In the genomic region with DNA sequence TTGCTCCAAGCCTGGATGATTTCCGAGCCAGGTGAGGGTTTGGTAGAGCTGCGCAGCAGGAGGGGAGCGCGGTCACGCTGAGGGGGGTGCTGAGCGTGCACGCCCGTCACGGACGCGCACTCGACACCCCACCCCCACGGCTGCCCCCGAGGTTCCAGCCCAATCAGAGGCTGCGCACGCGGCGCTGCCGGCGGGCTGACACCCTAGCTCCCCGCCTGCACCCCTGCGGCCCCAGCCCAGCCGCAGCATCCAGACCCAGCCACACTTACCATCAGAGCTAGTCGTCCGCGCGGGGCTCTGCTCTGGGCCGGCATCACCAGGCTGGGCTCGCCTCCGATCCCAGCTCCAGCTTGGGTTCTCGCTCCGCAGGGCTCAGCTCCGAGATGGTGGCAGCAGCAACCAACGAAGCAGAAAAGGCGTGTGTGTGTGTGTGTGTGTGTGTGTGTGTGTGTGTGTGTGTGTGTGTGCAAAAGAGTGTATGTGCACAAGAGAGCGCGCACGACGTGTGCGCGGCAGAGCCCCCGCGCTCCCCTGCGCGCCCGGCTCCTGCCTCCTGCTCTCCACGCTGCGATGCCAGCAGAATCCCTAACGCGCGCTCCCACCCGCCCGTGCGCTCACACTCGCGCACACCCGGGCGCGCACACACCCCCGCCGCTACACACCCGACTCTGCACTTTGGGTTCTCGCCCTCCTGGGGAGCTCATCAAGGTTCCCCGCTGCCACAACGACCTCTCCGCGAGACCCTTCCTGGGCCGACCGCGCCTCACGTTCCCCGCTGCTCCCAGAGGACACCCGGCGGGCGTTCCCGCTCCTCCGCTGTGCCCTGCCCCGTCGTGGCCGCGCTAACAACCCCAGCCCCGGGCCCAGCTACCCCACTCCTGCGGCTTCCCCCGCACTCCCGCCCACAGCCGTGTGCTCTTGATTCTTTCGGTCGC, we compare ENCODE assay signal across 8 mouse cellular contexts. TPM values are rescaled to one million over a fixed set of nuclear protein-coding genes. Genes with fewer than 3 reads are reported as not detected.
DNase-seq lines count a peak whose midpoint lies in the region; ATAC-seq and TF ChIP-seq lines count a peak whose summit lies in the region.

A gene (minus strand): TSS at position 748 of the 935 bp plus-strand sequence.

- no peaks in the 10 kb centered on the region for H3K9me3 ChIP-seq in lung, postnatal 0 days (ENCODE audit: low read length)
- H3K9me3 ChIP-seq in hindbrain, embryonic 11.5 days (ENCODE audit: control insufficient read depth, low read length): no peaks in the 10 kb centered on the region
- H3K9me3 ChIP-seq in limb, embryonic 11.5 days (ENCODE audit: control insufficient read depth, low read length): no peaks in the 10 kb centered on the region

- no peak for ATAC-seq in lung, postnatal 0 days
- peak; percentile 64 for ATAC-seq in hindbrain, embryonic 11.5 days (ENCODE audit: low FRiP score)
- ATAC-seq in limb, embryonic 11.5 days (ENCODE audit: insufficient number of reproducible peaks, low FRiP score, low TSS enrichment, low read depth): no peak

- H3K4me1 ChIP-seq in lung, postnatal 0 days (ENCODE audit: insufficient read depth, low read depth, low read length): peaks cover 3% of the 10 kb centered on the region; the same call in 1 of the 2 replicates
- H3K4me1 ChIP-seq in hindbrain, embryonic 11.5 days (replicated peaks; ENCODE audit: control insufficient read depth, insufficient read depth, low read length): peaks cover 6% of the 10 kb centered on the region
- peaks cover 13% of the 10 kb centered on the region for H3K4me1 ChIP-seq in limb, embryonic 11.5 days (ENCODE audit: control insufficient read depth, insufficient read depth, low read length)

- no peak within 1 kb of the TSS for H3K27ac ChIP-seq in lung, postnatal 0 days (ENCODE audit: low read length)
- H3K27ac ChIP-seq in hindbrain, embryonic 11.5 days (ENCODE audit: low read depth, low read length): no peak within 1 kb of the TSS; the same call in 1 of the 2 replicates
- H3K27ac ChIP-seq in limb, embryonic 11.5 days (replicated peaks; ENCODE audit: low read depth, low read length): no peak within 1 kb of the TSS

- peak within 1 kb of the TSS; percentile 64 for H3K4me2 ChIP-seq in lung, postnatal 0 days (replicated peaks; ENCODE audit: low read depth, low read length)
- peak within 1 kb of the TSS; percentile 71 for H3K4me2 ChIP-seq in hindbrain, embryonic 11.5 days (replicated peaks; ENCODE audit: low read depth, low read length)
- peak within 1 kb of the TSS; percentile 92 for H3K4me2 ChIP-seq in limb, embryonic 11.5 days (ENCODE audit: low read depth, severe bottlenecking)

- TF ChIP-seq CTCF in lung, postnatal 0 days (IDR thresholded peaks at IDR 0.05): no peak

- peak within 1 kb of the TSS; percentile 34 for H3K4me3 ChIP-seq in lung, postnatal 0 days (ENCODE audit: low read depth, low read length)
- peak within 1 kb of the TSS; percentile 40 for H3K4me3 ChIP-seq in hindbrain, embryonic 11.5 days (ENCODE audit: low read depth, low read length)
- H3K4me3 ChIP-seq in limb, embryonic 11.5 days (ENCODE audit: low read depth, low read length): peak within 1 kb of the TSS; percentile 46

- no peak for DNase-seq in lung, postnatal 0 days (ENCODE audit: low spot score)
- DNase-seq in lung, postnatal 25 days (ENCODE audit: low spot score): no peak
- DNase-seq in embryo, embryonic 10 days (ENCODE audit: low spot score): peak; percentile 36
- peak; percentile 54 for DNase-seq in hindbrain, embryonic 11.5 days (ENCODE audit: low spot score)
- DNase-seq in limb, embryonic 11.5 days (ENCODE audit: low spot score): peak; percentile 53
- DNase-seq in right cerebral cortex, adult 2 months (ENCODE audit: low spot score in 2 of 2): peak; percentile 78 to 81
- no peak for DNase-seq in urinary bladder, adult 18-20 months (ENCODE audit: low spot score in 2 of 2)
- DNase-seq in thymus, postnatal 0 days (ENCODE audit: low spot score): no peak

- 2% methylated on average over 73 of the region's 88 CpGs for WGBS in lung, postnatal 0 days
- 1% methylated on average over 74 of the region's 88 CpGs for WGBS in hindbrain, embryonic 11.5 days
- WGBS in limb, embryonic 11.5 days: under 1% methylated on average over 76 of the region's 88 CpGs

- H3K9ac ChIP-seq in lung, postnatal 0 days (replicated peaks; ENCODE audit: low read depth): no peak within 1 kb of the TSS
- peak within 1 kb of the TSS; percentile 48 for H3K9ac ChIP-seq in hindbrain, embryonic 11.5 days (ENCODE audit: low read depth, low read length)
- H3K9ac ChIP-seq in limb, embryonic 11.5 days (ENCODE audit: low read length): peak within 1 kb of the TSS; percentile 34; the same call in 1 of the 2 replicates

- H3K27me3 ChIP-seq in lung, postnatal 0 days (replicated peaks; ENCODE audit: insufficient read depth, low read length): peaks cover 34% of the 10 kb centered on the region
- peaks cover 45% of the 10 kb centered on the region for H3K27me3 ChIP-seq in hindbrain, embryonic 11.5 days (ENCODE audit: control insufficient read depth, insufficient read depth, low read length)
- peaks cover 60% of the 10 kb centered on the region for H3K27me3 ChIP-seq in limb, embryonic 11.5 days (ENCODE audit: control insufficient read depth, insufficient read depth, low read length)

- no peaks in the 10 kb centered on the region for H3K36me3 ChIP-seq in lung, postnatal 0 days (ENCODE audit: insufficient read depth, low read length)
- H3K36me3 ChIP-seq in hindbrain, embryonic 11.5 days (ENCODE audit: control insufficient read depth, insufficient read depth, low read length): no peaks in the 10 kb centered on the region
- no peaks in the 10 kb centered on the region for H3K36me3 ChIP-seq in limb, embryonic 11.5 days (ENCODE audit: control insufficient read depth, insufficient read depth, low read length)

- no peak for TF ChIP-seq EP300 in lung, postnatal 0 days (IDR thresholded peaks at IDR 0.05)

RNA-seq across cellular contexts. Expression of the gene that starts here (rescaled TPM):
- polyA plus RNA-seq in lung, postnatal 0 days (2015; fragmentation: Nextera tagmentation; extraction: Ambion mirVana): 1.3 TPM in 2 replicates
- 6.7 and 7.2 TPM in 2 replicates for polyA plus RNA-seq in hindbrain, embryonic 11.5 days (2014; fragmentation: Nextera tagmentation; extraction: Ambion mirVana)
- polyA plus RNA-seq in limb, embryonic 11.5 days (2014; fragmentation: Nextera tagmentation; extraction: Ambion mirVana): 0.93 and 1.1 TPM in 2 replicates
- polyA plus RNA-seq in thymus, postnatal 0 days (2015; fragmentation: Nextera tagmentation; extraction: Ambion mirVana): 1.1 and 1.3 TPM in 2 replicates

Comparison
In these comparisons a context has a peak if more than half of its experiments do, and no peak if none do; other contexts are left out.
1. DNase-seq: peak in embryo, embryonic 10 days (single experiment), hindbrain, embryonic 11.5 days (single experiment), limb, embryonic 11.5 days (single experiment) and right cerebral cortex, adult 2 months (2 of 2); none in lung, postnatal 0 days (single experiment), lung, postnatal 25 days (single experiment), urinary bladder, adult 18-20 months (0 of 2) and thymus, postnatal 0 days (single experiment).
2. Peak in every context shown above with its lines, with median percentiles within 50 percentile points of each other: H3K4me2 ChIP-seq and H3K4me3 ChIP-seq.